Mouse (Mus musculus) ovary, postnatal 14 days (tissue): ENCODE data around the gene Cpox.

Experiments used
- DNase-seq: peaks from one replicate; pipeline ENCODE4 v3.0.0; 2022; ENCODE audit warnings: low spot score

The Cpox gene

DNA sequence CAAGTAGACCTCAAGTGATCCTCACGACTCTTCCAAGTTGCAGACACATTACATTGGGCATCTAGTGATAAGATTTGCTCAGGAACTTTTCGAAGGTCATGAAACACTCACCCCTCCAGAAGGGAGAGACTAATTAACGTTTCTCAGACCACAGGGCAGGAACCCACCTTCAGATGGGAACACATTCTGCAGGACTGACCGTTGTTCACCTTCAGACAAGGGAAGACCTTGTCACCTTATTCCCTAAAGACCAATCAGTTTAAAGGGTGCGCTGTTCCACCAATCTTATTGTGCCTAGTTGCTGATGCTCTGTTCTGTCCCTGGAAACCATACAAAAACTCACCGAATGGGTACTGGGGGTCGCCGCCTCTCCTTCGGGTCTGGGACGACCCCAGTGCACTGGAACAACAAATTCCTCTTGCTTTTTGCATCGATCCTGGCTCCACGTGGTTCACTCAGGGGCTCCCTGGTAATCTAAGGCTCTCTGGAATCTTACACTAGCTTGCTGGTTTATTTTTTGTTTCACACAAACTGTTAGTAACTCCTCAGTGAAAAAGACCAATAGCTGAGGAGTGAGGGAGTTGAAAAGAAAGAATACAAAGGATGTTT, 30.8 kb downstream of the Cpox start:
- no peak for DNase-seq

- DNase-seq: no peak
Observed at GRCm38 (mm10) chr16:58701779-58702178, 31.7 kb downstream of the Cpox start.

DNA sequence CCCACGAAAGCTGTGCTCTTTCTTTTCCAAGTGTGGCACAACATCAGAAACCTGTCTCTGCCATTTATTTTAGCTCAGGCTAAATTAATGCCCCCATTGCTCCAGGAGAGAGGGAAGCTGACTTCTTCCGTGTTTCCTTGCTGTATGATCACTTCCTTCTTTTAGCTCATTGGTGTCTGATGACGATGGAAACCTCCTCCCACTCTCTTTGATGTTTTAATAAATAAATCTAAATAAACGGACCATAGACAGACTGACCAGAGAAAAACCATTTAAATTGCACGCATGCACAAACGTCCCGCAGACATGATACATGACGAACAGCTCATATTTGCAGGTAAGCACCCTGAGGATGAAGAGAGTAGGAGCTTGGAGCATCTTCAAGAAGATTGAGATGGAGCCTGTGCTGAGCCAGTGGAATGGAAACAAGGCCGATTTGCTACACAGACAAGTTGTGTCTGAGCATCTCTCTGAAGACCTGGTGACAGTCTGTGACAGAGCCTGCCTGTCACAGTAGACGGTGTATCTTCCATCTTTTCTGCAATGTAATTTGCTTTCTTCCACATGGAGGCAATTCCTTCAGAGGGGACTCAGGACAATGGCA, 32.3 kb downstream of the Cpox start:
- no peak for DNase-seq

- no peak for DNase-seq
Observed at GRCm38 (mm10) chr16:58703382-58704124, 33.5 kb downstream of the Cpox start.

DNA sequence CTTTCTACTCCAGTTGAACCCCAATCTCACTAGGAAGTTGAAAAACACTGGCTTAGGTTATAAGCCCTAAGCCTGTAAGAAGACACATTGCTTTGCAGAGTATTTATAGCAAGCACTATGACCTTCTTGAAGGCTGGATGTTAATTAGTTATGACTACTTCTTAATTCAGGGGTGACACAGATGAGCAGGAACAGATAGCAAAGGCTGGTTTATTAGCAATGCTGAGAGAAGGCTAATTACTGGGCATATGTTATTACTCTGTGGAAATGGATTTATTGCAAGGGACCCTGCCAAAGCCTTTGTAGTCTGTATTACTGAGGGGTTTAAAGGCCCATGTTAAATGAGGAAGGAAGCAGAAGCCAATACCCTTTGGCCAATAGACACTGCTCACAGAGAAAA, 34.9 kb downstream of the Cpox start:
- no peak for DNase-seq

GRCm38 (mm10) chr16:58707276-58707905, 37.3 kb downstream of the Cpox start:
- no peak for DNase-seq

- no peak for DNase-seq
Observed at GRCm38 (mm10) chr16:58708601-58709475, 38.7 kb downstream of the Cpox start.

- DNase-seq: no peak
Observed at GRCm38 (mm10) chr16:58709536-58709935, 39.4 kb downstream of the Cpox start.

GRCm38 (mm10) chr16:58712221-58712620, 42.1 kb downstream of the Cpox start:
- DNase-seq: no peak

- no peak for DNase-seq
Observed at GRCm38 (mm10) chr16:58713128-58713527, 43.0 kb downstream of the Cpox start.

DNA sequence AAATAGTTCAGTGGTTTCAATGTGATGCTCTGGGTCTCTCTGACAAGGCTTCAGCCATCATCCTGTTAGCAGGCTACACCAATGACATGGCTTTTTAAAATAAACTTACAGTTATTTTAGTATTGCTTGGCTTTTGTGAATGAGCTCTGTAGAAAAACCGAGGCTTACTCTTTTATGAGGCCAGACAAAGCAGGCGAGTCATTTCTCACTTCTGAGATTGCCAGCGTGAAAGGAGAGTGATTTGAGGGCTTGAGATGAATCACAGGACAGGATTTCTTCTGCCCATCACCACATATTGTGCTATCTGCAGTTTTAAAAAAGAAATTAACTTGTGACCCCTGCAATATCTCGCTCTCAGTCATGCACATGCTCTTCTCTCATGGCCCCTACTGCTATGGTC, 44.9 kb downstream of the Cpox start:
- DNase-seq: no peak

- no peak for DNase-seq
Observed at GRCm38 (mm10) chr16:58718666-58719120, 48.6 kb downstream of the Cpox start, which contains the start of gene Gpr15. TSS of gene Gpr15 (minus strand) at chr16:58719070.

DNA sequence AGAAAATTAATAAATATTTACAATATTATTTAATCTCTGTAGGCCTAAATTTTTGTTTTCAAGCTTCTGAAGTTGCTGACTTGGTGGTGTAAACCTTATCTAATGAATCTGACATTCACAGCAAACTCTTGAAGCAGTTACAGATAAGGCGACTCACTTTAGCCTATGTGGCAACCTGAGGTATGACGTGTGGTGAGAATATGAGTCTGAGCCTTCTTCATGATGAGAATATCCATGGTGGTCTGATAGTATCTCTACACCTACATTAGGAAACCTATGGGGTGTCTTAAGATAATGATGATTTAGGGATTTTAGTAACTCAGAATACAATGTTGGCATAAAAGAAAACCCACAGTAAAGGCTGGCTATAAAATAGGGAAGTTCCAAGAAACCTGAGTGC, 52.2 kb downstream of the Cpox start:
- no peak for DNase-seq

DNA sequence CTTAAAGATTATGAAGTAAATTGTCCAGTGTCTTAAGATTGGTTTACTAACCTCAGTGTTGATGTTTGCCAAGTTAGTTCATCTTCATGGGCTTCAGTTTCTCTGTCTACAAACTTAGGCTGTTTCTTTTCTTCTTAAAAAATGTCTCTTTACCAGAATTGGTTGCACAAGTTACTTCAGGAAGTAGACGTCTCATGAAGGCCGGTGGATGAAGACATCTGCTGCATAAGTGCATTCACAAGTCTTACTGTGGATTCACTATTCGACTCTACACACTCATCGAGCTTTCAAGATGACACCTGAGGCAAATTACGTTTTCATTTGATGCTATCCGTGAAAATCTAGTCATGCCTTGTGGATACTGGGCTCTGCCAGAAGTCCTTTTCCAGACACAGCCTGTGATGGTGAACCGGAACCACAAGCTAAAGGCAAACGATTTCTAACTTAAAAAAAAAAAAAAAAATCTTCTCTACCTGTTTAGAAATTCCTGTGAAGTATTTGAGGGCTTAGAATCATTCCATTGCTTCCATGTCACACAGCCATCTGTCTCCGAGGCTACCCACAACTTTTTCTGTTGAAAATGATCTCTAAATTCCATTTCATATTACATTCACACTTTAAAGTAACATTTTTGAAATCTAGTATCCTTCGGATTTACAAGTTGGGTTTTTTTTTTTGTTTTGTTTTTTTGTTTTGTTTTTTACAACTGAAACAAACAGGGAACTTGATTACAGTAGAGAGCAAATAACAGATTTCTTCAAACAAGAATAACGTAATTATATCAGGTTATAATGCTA, 56.8 kb downstream of the Cpox start:
- DNase-seq: no peak

DNA sequence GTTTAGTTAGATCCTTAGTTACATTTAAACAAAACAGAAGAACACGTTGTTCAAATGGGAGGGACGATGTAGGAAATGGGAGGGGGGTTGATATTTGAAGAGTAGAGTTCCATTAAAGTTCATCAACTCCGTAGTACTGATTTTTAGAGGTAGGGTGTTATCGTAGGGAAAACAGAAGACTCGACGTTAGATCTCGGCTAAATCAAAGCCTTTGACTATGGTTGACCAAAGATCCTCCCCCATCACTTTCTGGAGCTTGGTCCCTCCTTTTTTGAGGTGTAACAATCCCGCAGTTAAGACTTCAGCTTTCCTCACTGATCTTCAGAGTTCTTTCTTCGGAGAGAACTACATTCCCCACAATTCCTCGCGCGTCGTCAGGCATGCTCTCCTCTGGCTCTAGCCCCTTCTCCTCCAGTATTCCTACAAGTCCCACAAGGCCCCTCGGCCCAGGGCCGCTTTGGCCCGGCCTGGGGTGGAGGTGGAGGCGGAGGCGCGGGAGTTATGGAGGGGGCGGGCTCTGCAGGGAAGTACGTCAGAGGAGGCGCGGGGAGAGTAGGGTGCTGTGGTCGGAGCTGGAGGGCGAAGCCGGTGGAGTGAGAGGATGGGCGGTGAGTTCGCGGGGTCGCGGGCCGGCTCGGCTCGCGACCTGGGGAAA, 57.5 kb downstream of the Cpox start, which contains the start of gene Cldnd1:
TSS of gene Cldnd1 (plus strand) at position 434 of the 655 bp plus-strand sequence.
- DNase-seq: peak; percentile 83

DNA sequence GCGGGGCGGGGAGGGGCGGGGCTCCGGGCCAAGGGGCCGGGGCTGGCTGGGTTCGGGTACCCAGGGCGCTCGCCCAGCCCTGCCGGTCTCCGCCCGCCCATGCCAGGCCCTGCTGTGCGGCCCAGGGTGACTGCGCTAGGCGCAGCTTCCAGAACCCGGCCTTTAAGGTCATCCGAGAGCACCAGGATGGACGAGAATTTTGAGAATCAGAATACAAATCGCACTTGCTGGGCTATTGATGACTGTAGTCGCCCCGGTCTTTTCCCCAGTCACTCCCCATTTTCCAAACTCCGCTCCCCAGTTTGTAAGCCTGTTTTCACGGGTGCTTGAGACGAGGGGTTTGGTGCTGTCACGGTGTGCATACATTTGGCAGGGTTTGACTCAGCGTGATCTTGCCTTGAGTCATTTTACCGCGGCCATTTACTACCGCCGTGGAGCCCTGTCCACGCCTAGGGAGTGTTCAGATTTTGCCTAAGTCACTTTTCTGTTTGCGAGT, 58.1 kb downstream of the Cpox start:
- no peak for DNase-seq

GRCm38 (mm10) chr16:58738205-58738604, 68.1 kb downstream of the Cpox start:
- no peak for DNase-seq

DNA sequence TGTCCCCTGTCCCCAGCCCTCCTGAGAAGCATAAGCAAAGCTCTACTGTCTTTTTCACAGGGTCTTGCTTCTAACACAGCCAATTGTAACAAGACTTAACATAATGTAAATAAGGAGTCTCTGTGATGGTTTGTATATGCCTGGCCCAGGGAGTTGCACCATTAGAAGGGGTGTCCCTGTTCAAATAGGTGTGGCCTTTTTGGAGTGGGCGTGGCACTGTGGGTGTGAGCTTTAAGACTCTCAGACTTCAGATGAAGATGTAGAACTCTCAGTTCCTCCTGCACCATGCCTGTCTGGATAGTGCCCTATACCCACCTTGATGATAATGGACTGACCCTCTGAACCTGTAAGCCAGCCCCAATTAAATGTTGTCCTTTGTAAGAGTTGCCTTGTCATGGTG, 68.7 kb downstream of the Cpox start:
- no peak for DNase-seq

GRCm38 (mm10) chr16:58740751-58741150, 70.7 kb downstream of the Cpox start:
- DNase-seq: no peak

- no peak for DNase-seq
Observed at GRCm38 (mm10) chr16:58746715-58747114, 76.6 kb downstream of the Cpox start.
